Mouse (Mus musculus) CD4-positive helper T cell, adult 2 months (primary cell): ENCODE measurements around the gene Uap1.

ENCODE experiments used
- DNase-seq: peaks from one replicate; pipeline ENCODE4 v3.0.0-alpha.2; 2012; ENCODE audit warnings: low read depth, missing footprints, low spot score

Gene Uap1

DNA sequence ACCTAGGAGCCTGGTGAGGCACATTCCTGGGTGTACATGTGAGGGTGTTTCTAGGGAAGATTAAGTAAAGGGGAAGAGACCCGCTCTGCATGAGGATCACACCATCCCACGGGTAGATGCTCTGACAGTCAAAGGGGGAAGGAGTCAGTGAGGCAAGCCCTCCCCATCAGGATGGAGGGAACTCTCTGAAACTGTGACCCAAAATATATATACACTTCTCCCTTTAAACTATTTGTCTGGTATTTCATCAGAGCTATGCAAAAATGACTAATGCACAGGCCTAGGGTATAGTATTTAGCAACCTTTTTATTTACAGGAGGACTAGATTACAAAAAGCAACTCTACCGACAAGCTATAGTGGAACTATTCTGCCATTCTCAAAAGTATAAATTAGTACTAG, 9.8 kb downstream of the Uap1 start:
- DNase-seq: no peak

DNA sequence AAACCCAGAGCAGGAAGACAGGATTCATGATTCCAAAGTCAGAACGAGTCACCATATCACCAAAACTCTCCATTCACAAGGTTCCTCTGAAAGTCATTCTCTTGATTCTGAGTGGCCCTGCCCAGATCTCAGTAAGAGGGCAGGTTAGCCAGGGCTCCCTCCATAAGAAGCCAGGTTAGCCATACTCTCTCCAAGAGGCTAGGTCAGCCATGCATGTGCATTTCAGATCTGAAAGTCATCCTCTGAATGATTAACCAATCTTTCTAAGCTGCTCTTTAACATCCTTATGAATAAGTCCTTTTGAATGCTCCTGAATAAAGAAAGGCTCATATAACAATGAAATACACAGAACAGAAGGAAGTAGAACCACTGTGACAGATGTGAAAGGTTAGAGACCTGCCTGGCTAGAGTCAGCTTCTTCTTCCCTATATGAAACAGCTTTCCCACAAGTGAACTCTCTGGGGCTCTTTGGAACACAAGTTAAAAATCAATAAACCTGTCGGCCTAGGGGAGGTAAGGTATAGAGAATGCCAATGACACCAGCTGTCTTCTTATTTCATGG, 10.6 kb downstream of the Uap1 start:
- DNase-seq: no peak

DNA sequence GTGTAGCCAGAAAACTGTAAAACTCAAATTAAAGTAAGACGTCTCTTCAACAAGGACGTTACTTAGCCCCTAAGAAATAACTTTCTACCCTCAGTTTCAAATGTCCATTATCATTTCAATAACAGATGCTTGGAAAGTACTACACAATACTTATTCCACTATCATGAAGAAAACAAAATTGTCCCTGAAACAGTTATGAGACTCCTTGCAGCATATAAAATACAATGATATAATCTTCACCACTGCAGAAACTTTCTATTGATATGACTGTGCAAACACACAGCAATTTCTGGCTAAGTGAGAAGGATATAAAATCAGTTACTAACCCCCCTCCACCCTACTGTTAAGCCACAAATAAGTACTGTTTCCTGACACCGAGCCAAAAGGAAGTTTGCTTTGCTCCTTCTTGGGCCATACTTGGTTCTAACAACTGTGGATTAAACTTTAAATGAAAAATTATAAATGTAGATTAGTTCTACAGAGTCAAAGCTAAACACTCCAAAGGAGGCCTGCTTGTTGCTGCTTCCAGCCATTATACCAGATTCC, 11.3 kb downstream of the Uap1 start:
- no peak for DNase-seq

DNA sequence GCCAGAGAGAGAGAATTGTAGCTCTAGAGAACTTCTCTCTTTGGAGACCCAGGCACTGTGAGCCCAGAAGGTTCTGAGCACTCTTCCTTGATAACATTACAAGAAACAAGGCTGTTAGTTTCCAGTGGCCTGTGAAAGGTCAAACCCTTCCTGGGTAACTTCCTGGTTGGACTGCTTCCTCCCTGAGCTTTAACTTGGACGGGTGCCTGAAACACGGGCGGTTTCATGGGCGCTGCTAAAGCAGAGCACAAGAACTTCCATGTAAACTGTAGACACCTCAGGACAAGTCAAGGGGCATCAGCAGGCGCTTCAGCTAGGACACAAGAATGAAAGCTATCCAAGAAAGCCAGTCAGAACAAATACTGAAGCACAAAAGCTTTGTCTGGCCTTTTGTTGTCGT, 12.9 kb downstream of the Uap1 start:
- no peak for DNase-seq

DNA sequence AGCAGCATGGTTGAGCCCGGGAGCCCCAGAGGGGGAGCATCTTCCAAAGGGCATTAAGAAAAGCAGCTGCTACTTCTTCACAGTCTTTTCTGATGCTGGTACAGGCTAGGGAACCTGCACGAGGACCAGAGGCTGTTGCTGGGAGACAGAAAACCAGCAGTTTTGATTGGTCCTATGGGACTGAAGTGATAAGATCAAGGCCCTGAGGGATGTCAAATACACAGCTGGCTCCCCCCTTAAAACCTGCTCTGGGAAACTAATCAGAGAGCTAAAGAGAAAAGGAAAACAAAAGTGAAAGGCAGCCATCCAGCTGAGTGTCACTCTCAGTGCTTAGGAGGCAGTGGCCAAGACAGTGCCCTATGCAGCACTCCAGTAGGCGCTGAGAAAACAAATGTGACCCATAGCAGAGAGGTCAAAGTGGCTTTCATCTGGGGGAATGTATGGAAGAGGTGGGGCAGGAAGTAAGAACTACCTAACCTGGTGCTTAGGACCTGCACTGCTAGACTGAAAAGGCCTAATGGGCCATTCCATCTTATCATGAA, 14.3 kb downstream of the Uap1 start:
- DNase-seq: peak; percentile 24

DNA sequence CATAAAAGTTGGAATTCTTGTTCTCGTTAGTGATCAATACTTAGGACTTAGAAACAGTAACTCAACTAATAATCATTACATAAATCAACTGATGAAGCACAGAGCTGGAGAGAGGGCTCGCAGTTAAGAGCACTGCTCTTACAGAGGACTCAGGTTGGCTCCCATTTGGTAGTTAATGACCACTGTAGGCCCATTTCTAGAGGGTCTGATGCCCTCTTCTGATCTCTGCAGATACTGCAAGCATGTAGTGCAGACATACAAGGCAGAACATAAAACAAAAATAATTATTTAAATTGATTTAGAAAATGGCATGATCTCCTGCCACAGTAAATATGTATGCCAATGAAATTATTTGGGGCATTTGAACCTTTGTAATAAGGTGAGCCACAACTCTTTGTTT, 15.1 kb downstream of the Uap1 start:
- no peak for DNase-seq

DNA sequence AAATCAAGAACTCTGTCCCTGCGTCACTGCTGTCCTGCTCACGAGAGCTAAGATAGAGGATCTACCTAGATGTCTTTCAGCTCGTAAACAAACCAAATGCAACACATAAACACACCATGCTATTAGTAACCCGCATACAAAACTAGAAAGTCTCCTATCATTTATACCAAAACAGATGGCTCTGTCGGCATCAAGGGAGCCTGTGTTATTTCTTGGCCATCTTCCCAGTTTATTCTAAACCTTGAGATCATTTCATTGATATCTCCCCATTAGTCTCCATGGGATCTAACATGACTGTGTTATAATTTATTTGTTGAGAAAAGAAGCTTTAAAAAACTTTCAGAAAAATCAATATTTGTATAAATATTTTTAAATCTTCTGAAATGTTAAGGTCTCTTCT, 19.0 kb downstream of the Uap1 start:
- no peak for DNase-seq

DNA sequence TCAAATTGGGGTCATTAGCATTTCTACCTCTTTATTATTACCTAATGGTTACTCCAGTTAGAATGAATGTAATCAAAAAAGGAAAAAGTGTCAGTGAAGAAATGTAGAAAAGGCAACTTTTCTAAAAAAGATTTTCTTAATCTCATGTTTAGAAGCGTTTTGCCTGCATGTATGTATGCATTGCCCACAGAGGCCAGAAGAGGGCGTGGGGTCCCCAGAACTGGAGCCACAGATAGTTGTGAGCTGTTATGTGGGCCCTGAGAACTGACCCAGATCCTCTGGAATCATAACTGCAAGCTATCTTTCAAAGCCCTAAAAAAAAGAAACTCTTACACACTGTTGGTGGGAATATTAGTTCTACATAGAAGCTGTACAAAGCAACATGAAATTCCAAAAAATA, 19.5 kb downstream of the Uap1 start:
- no peak for DNase-seq

DNA sequence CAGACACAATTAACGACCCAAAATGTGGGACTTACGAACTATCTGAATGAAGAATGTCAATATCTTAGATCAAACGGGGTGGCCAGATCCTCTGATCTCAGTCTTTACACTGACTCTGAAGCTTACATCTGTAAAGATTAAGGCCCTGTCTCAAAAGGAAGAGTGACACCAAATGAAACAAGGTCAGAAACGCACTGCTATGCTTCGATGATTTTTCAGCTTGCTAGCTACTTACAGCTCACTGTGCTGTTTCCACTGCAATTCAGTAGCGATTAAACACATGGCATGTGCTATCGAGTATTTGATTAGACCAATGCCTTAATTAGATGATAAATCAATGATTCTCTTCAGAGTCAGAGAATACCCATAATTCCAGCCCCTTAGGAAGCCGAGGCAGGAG, 20.8 kb downstream of the Uap1 start:
- no peak for DNase-seq

DNA sequence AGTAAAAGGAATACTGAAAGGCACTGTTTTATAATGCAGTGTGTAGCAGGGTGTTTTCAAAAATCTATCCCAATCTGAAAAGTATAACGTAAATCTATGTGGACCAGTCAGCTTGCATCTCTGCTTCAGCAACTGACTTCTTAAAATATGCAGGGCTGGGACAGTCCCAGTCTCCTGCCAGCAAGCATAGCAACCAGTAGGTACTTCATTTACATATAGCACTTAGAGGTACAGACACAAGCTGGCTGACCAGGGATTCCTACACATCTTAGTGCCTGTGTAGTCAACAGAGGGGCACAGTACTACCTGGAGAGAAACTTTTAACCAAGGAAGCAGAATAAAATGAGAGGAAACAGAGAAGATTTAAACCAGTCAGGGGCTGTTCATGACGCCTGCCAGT, 22.2 kb downstream of the Uap1 start:
- no peak for DNase-seq

DNA sequence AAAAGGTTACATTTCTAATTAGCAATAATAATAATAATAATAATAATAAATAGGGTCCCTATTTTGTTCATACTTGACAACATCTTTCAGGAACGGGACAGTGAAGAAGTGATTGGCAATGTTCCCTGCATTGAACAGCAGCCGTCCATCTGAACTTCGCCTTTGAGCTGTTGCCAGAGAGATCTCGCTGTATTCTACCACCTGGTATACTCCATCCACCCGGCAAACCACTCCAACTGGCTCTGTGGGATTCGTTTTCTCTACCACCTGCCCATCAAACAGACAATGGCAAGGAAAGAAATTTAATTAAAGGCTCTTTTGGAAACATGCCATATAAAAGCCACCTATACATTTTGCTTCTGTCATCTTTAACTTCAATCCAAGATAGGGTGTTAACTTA, 23.9 kb downstream of the Uap1 start:
- DNase-seq: no peak

DNA sequence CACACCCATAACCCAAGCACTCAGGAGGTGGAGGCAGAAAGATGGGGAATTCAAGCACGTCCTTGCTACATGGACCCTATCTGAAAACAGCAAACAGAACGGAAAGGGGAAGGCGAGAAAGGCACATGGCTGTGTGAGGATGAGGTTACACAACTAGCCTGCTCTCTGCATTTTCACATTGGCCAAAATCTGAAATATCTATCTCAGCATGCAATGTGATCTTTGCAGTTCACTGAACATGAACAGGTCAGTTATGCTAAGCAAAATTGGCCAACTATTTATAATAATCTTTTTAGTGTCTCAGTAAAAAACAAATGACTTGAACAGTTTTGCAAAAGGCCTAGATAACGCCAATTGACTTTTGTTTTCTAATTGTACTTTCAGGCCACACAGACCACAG, 25.0 kb downstream of the Uap1 start:
- DNase-seq: no peak

DNA sequence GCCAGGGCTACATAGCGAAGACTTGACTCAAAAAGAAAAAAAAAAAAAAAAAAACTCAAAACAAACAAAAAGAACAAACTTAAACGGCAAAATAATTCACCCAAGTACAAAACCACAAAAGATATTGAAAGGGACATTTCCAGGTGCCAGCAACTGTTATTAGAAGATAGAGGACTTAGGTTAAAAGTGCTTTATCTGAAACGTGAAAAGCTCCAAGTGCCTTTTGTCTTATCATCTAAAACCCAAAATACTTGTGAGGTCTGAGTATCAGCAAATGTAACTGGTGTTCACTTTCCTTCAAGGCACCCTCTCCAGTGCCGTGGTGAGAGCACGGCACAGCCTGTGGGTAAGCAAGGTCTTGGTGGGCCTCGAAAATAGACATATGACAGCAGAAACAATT, 26.2 kb downstream of the Uap1 start:
- DNase-seq: no peak

DNA sequence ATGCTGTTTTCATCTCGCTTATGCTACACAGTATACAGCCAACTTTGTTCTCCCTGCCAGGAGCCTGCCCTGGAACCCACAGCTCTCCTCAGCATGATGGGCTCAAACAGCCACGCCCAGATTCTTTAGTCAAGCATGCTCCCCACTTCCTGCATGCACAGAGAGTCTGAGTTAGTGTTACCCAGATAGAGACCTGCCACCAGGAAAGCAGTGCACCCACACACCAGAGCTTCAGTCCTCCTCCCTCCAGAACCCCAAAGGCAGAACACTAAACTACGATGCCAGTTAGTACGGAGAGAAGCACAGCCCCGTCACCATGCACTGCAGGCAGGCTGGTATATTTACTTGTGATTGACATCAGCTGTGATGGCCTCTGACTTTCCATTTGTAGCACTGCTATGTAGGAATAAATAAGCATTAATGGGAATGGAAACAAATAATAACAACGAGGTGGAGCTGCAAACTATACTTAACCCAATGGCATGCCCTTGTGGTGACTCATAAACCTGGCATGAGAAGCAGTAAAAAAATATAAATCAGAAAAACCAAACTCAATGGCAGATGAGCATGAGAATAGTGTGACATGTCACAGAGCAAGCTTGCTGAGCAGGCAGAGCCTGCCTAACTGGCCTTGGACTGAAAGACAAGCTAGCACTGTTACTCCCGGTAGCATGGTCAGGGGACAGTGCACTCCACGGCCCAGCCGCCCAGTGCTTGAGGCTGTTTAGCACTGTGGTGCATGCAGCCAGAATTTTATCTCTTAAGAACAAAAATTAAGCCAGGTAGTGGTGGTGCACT, 26.9 kb downstream of the Uap1 start:
- peak; percentile 37 for DNase-seq

DNA sequence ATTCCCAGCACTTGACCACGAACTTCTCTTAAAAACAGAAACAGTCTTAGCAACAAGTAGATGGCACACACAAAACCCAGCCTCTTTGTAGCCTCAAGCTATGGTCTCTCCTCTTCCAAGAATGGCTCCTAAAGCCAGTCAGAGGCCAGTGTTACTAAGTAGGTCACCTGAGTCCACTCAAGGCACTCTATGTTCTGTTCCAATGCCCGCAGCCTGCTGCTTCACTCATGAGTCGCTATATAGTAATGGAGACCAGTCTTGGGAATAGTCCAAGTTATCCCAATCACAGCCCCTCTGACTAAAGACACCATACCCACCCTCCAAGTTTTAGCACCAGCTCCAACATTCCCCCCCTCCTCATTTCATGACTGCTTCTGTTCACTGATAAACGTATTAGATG, 29.2 kb downstream of the Uap1 start:
- DNase-seq: no peak

DNA sequence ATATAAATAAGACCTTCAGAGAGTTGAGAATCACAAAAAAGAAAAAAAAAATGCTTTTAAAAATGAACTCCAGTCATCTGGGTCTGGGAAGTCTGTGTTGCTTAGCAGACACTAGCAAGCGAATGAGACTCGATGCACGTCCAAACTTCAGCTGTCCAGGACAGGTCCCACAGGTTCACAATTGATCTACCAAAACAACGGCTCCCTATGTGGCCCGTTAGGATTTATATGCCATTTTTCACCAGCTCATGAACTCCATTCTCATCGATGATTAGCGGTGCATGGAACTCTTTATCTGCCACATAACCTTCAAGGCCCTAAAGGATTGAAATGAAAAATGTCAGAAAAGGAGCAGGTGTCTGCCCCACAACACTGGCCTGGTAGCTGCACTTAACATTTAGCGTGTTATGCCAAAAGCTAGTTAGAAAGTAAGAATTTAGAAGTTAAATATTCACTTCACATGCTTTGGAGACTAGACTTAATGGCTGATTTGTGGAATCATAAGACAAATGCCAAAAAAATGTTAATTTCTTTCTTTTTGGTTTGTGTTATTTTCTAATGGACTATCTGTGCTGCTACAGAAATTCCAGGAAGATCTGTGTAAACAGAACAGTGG, 32.4 kb downstream of the Uap1 start:
- no peak for DNase-seq

DNA sequence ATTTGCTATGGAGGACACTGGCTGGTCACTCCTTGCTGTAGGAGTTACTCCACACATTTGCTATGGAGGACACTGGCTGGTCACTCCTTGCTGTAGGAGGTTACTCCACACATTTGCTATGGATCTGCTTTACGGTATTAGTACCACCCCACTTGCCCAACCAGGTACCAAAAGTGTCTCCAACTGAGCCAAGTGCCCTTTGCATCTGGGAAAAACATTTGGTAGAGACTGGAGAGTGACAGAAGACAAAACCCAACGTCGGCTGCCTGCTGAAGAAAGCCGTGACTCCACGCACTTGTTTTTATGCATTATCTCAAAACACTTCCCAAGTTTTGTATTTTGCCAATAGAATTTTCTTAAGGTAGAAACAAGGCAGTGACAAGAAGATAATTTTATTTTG, 33.1 kb downstream of the Uap1 start:
- no peak for DNase-seq

DNA sequence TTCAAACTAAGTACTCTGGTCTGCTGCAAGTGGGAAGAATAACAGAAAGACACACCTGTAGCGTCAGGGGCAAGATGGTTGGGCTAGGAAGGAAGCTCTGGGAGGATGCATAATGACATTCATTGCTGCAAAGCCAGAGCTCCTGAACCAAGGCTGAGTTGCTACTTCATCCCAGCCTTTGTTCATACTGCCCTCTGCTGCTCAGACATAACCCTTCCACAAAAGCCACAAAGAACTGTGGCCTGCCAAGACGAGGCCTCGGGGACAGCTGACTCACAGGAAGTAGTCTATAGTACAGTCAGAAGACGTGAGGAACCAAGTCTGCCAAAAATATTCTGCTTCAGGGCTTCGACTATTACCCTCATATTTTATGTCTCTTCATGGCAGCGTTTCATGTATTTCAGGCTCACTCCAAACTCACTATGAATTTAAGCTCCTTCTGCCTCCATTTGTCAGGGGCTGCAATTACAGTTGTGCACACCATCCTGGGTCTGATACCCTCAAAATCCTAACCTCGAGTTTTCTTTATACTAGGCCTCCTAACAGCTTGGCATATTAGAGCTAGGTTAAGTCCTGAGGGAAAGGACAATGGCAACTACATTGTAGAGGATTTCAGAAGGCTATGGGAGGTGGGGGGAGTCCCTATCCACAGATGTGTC, 38.3 kb downstream of the Uap1 start:
- peak; percentile 67 for DNase-seq

DNA sequence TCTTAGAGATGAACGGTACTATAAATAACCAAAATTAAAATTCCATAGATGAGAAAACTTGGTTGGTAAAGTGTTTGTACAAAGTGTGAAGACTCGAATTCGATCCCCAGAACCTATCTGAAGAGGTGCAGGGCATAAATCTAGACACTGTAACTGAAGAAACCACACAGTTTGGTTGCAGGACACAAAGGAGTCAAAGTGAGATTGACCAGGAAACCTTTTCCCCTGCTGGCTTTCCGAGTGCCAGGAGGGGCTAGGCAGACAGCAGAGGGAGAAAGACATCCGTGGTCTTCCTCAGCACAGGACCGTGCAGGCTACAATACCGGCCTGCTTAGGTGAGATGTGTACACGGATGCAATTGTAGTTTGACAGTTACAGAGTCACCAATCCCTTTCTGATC, 40.5 kb downstream of the Uap1 start:
- no peak for DNase-seq

DNA sequence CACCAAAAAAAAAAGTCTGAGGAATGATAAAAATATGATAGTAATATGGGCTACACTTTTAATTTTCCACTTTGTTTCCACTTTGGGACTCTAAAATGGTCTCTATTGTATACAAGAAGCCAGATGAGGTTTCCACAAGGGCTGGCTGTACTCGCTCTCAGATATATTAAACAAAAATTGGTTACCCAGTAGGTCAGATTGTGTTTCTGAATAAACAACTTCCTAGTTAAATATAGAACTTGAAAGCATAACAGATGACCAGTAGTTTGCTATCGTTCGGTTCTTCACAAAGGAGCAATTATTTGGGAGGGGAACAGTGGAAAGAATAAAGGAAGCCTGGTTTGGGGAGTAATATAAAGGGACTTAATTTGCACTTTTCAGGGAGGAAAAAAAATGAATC, 43.8 kb downstream of the Uap1 start:
- DNase-seq: no peak

DNA sequence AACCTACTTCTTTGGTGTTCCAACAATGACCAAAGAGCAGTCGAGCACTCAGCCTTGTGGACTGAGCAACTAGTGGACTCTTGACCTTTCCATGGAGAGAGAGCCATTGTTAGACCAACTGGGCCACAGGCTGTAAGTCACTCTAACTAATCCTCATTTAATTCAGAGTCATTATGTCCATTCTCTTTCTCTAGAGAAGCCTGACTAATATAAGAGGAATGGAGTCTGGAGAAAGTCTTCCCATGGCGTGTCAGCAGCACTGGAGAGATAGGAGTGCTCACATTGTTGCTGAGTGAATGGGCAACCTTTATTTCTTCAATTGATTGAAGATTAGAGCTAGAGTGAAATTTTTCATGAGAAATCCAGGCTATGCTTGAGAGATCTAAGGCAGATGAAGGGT, 50.1 kb downstream of the Uap1 start:
- DNase-seq: no peak

DNA sequence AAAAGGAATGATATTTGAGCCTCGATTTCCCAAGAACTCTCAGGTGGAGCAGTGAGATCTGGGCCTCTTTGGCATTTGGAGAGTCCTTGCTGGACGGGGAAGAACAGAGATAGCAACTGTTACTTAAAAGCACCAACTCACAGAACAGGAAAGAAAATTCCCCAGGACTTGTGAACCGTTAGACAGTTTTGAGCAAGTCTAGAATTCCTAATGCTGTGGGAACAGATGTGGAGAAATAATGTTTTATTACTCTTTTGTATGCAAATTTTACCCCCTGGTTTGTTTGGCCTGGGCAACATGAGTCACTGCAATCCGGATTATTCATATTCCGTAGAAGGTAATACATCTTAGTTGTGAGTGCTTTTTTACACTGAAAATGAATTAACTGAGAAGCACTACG, 61.1 kb downstream of the Uap1 start:
- no peak for DNase-seq
